Mouse (Mus musculus) heart, embryonic 16.5 days (tissue): ENCODE measurements around the gene Aim2. TPM values are rescaled to one million over a fixed set of nuclear protein-coding genes. Genes with fewer than 3 reads are reported as not detected.
"Not testable (repeated sequence)": the region's sequence is repeated elsewhere in the genome, so short reads cannot be mapped to it uniquely, and the experiment has no call there.

Experiments
- ATAC-seq: fragments of 200-750 bp; cut with Nextera tagmentation; replicated peaks from 2 replicates; pipeline ENCODE4 v1.8.0; 2017; ENCODE audit warnings: moderate number of reproducible peaks; ENCODE audit not compliant: insufficient read depth, low FRiP score; ENCODE audit errors: extremely low read depth
- H3K27ac ChIP-seq: fragments of 300-500 bp; sonication (generic); 2 replicates; pipeline ENCODE4 v1.5.1; 2014; ENCODE audit warnings: mild to moderate bottlenecking, low read length, control low read depth, moderate library complexity
- H3K27me3 ChIP-seq: fragments of 300-500 bp; sonication (generic); 2 replicates; pipeline ENCODE4 v1.6.1; 2014; ENCODE audit warnings: low read length, mixed read lengths; ENCODE audit not compliant: control insufficient read depth, insufficient read depth
- H3K36me3 ChIP-seq: fragments of 300-500 bp; sonication (generic); 2 replicates; pipeline ENCODE4 v1.6.1; 2014; ENCODE audit not compliant: control insufficient read depth, insufficient read depth
- H3K4me1 ChIP-seq: fragments of 300-500 bp; sonication (generic); 2 replicates; pipeline ENCODE4 v1.6.1; 2014; ENCODE audit warnings: low read length, mixed read lengths; ENCODE audit not compliant: control insufficient read depth, insufficient read depth
- H3K4me2 ChIP-seq: fragments of 300-500 bp; sonication (generic); 2 replicates; pipeline ENCODE4 v1.6.1; 2014; ENCODE audit warnings: low read depth, mild to moderate bottlenecking, control low read depth, low read length
- H3K4me3 ChIP-seq: fragments of 300-500 bp; sonication (generic); 2 replicates; pipeline ENCODE4 v1.5.1; 2014; ENCODE audit warnings: mild to moderate bottlenecking, control low read depth, low read length
- H3K9ac ChIP-seq: fragments of 300-500 bp; sonication (generic); 2 replicates; pipeline ENCODE4 v1.6.1; 2014; ENCODE audit warnings: low read length, control low read depth
- H3K9me3 ChIP-seq: fragments of 300-500 bp; sonication (generic); replicated peaks from 2 replicates; pipeline ENCODE4 v1.6.1; 2016; ENCODE audit warnings: low read length; ENCODE audit not compliant: control insufficient read depth
- WGBS: fragments of 180-500 bp; shearing (Covaris S2); extraction: QIAGEN DNeasy Blood & Tissue Kit; methylation state at CpG from one replicate; pipeline ENCODE4 v1.1.7; 2014; 5-methylcytosine and 5-hydroxymethylcytosine counted together
- polyA plus RNA-seq: library from polyadenylated mRNA; unstranded; fragments of >200 nt; fragmentation: Nextera tagmentation; extraction: Ambion mirVana; gene quantifications from 2 replicates; pipeline ENCODE4 v1.2.1, GENCODE M21; 2015

Gene Aim2
- polyA plus RNA-seq = 2.3 and 2.6 TPM in 2 replicates

DNA sequence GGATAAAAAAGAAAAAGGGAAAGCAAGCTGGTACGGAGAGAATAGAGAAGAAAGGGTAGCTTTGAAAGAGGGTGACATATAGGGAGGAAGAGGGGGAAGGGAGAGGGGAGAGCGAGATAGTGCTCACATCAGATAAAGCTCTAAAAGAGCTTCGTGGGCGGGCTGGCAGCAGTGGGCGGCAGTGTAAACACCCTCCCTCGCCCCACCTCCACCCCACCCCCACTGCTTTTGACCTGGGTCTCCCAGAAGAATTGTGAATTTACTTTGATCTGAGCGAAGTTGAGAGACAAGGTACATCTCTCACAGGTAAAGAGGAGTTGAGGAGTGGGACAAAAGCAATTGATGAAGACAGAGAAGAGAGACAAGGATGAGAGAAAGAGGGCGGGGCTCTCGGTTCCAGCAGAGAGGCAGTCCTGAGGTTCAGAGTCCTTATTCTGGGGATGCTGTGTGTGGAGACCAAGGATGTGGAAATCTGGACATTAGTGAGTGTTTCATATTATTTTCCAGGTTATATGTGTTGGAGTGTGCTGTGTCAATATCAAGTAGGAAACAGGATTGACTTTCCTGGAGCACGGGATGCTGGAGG, at the start of gene Aim2:
Gene Aim2, plus strand, starts transcription at position 508 of the 586 bp plus-strand sequence.
- Histone ChIP-seq H3K36me3 (no peaks in the 10 kb centered on the region), H3K4me3 (peak within 1 kb of the TSS; percentile 31), H3K4me2 (peak within 1 kb of the TSS; percentile 61), H3K9ac (no peak within 1 kb of the TSS), H3K9me3 (no peaks in the 10 kb centered on the region), H3K4me1 (peaks cover 6% of the 10 kb centered on the region), H3K27ac (no peak within 1 kb of the TSS), H3K27me3 (no peaks in the 10 kb centered on the region)
- 11% methylated on average over 10 of the region's 10 CpGs for WGBS
- no peak for ATAC-seq

DNA sequence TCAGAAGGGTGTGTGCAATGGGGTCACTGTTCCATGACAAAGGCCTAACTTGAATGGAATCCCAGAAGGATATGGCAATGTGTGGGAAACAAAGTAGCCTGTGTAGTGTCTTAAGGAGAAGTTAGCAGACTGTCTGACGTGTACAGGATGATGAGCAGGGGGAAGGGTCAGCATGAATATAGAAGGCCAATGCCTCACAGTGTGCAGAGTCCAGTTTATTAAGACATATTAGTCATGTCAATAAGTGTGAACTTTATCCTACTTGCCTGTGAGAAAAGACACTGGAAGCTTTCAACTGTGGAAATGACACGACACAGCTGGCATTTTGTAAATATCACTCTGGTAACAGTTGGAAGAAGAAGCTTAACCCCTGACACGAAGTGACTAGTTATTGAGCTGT, 47.9 kb upstream of the Aim2 start:
- H3K27ac ChIP-seq, H3K27me3 ChIP-seq, H3K4me2 ChIP-seq, ATAC-seq, H3K9me3 ChIP-seq, H3K4me1 ChIP-seq, H3K9ac ChIP-seq, H3K36me3 ChIP-seq, H3K4me3 ChIP-seq: not testable (repeated sequence)
- WGBS = 44% methylated on average over 3 of the region's 3 CpGs

DNA sequence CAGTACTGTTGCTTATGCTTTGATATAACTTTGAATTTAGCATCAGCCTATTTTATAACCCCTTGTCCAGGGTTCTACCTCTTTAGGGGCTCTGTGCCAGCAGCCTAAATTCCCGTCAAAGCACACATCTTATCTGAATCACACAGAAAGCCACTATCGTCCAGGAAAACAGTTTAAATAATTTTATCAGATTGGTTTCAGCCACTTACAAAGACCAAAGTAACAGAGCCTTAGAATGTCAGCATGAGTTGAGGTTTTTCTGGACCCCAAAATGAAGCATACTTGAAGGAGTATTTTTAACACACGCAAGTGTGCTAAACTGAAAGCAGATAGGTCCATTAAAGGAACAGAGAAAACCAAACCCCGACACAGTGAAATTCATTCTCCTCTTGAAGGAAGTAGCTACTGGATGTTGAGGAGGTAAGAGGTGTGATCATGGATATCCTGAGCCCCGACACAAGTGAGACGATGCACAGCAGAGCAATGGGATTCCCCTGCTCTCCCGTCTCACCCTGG, 37.1 kb upstream of the Aim2 start:
- not testable (repeated sequence) for H3K4me3 ChIP-seq, H3K4me2 ChIP-seq, H3K27ac ChIP-seq, H3K36me3 ChIP-seq, H3K9me3 ChIP-seq, H3K4me1 ChIP-seq, H3K9ac ChIP-seq, ATAC-seq, H3K27me3 ChIP-seq
- 59% methylated on average over 7 of the region's 7 CpGs for WGBS

DNA sequence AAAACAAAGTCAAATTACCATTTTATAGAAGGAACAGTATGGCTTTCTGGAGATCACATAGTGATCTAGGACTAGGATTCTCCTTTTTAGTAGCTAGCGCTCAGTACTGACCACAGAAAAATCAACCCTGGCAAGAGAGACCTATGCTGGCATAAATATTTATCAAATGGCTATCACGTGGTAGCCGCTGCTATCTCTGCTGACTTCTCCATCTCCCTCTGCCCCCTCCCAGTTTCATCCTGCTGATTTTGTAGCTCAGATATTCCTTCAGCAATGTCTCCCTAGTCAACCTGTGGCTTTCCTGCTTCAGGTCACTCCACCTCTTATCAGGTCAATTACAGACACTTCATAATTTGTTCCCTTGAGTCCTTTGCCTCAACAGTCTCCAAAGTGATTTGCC, 35.0 kb upstream of the Aim2 start:
- H3K4me3 ChIP-seq = no peak overlapping the region
- 68% methylated on average over 3 of the region's 3 CpGs for WGBS
- ATAC-seq = no peak

DNA sequence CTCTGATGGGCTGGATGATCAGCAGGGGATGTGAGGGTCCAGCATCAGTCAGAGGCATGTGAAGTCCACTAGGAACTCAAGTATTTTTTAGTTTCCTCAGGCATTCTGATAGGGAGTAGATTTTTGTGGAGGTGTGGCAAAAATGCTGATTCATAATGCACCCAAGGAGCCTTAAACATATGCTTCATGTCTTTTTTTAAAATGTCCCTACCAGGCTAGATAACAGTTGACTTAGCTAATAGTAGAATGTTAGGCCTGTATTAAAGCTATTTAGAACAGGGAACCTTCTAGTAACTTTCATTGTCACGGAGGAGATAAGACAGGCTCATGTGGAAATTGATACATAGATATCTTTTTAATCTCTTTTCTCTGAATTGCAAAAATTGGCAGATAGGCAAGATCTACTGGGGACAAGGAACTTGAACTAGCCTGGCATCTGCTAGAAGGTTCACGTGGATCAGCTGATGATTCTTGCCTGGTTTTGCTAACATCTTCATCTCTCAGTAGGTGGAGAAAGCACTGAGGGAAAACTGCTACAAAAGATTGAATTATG, 32.7 kb upstream of the Aim2 start:
- 82% methylated on average over 2 of the region's 2 CpGs for WGBS
- Histone ChIP-seq H3K27me3 (no peaks in the 10 kb centered on the region), H3K9ac (no peak overlapping the region), H3K27ac (no peak overlapping the region), H3K36me3 (no peaks in the 10 kb centered on the region), H3K9me3 (no peaks in the 10 kb centered on the region), H3K4me2 (no peak overlapping the region), H3K4me3 (no peak overlapping the region), H3K4me1 (no peaks in the 10 kb centered on the region)
- no peak for ATAC-seq

More for the DNA sequence above, 35.0 kb upstream of the Aim2 start:
- Histone ChIP-seq H3K27ac (no peak overlapping the region), H3K9me3 (no peaks in the 10 kb centered on the region), H3K4me1 (no peaks in the 10 kb centered on the region), H3K9ac (no peak overlapping the region), H3K27me3 (no peaks in the 10 kb centered on the region), H3K4me2 (no peak overlapping the region), H3K36me3 (no peaks in the 10 kb centered on the region)

DNA sequence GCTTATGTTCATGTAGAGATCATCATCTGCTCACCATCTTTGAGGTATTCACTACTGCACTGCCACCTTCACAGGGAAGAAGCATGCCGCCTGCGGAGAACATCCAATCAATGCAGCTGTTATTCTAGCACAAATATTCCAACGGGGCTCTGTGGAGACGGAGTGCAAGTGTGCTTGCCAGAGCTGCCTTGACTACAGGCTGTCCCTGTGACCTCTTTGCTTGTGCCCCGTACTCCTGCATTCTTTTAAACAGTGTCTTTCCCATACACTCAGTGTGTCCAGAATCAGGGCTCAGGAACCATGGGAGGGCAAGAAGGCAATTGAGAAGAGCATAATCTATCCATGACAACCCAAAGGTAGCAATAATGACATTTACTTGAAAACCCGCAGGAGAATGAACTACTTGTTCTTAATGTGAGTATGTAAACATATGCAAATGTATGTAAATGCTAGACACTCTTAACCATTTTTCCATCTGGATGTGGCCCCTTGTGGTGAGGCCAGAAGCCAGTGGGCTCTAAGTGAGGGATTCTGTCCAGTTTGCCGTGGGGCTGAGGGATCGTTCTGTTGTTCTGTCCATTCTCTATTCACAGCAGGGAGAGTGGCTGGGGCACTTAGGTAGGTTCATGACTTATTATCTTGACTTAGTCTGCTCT, 29.0 kb upstream of the Aim2 start:
- WGBS = 69% methylated on average over 8 of the region's 8 CpGs
- H3K36me3 ChIP-seq = no peaks in the 10 kb centered on the region
- H3K9ac ChIP-seq = no peak overlapping the region
- H3K9me3 ChIP-seq = no peaks in the 10 kb centered on the region
- H3K27me3 ChIP-seq = no peaks in the 10 kb centered on the region
- no peak overlapping the region for H3K27ac ChIP-seq
- no peaks in the 10 kb centered on the region for H3K4me1 ChIP-seq
- no peak overlapping the region for H3K4me3 ChIP-seq
- no peak overlapping the region for H3K4me2 ChIP-seq
- no peak for ATAC-seq

DNA sequence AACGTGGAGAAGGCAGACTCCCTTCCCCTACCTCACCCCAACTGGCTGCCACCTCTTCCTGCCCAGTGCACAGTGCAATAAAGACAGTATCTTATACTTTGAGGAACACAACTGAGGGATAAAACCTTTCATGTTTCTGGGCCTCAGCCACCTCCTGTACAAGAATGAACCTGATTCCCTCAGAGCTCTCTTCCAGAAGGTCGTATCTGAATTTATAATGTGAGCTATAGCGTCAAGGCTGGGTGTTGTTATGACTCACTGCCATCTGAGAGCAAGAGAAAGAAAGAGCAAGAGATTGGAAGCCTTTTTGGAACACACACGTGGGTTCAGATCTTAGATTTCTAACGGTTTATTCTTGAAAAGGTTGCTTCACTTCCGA, 28.4 kb upstream of the Aim2 start:
- Histone ChIP-seq H3K4me2 (no peak overlapping the region), H3K9me3 (no peaks in the 10 kb centered on the region), H3K36me3 (no peaks in the 10 kb centered on the region), H3K4me1 (no peaks in the 10 kb centered on the region), H3K4me3 (no peak overlapping the region), H3K9ac (no peak overlapping the region), H3K27me3 (no peaks in the 10 kb centered on the region), H3K27ac (no peak overlapping the region)
- 60% methylated on average over 6 of the region's 6 CpGs for WGBS
- ATAC-seq = no peak

DNA sequence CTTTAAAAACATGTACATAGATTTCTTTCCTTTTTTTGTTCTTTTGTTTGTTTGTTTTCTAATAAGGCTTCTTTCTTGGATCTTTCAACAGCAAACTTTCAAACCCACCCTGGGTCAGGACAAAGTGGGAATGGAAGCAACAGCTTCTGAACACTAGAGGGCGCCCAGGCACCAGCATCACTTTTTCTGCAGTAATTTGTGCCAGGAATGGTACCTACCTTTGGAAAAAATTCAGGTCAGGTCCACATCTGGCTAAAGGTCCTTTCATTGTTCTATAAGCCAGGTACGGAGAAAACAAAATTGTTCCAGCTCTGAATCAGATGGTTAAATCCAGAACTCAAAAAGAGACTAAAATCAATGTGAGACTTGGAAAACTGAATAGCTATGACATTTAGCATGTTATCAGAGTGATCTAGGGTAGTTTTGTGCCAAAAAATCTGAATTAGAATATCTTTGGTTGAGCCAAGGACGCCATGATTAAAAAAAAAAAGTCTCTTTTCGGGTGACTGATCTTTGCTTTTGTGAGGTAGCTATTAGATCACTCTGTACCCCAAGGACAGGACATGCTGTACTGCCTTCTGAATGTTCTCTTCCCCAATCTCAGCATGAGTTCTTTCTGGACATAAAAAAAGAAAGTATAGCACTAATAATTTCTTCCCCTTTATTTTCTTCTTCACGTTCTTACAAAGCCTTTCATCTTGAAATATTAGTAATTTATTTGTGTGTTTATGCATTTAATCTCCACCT, 26.7 kb upstream of the Aim2 start:
- H3K36me3 ChIP-seq = no peaks in the 10 kb centered on the region
- no peak for ATAC-seq
- no peak overlapping the region for H3K27ac ChIP-seq
- no peak overlapping the region for H3K9ac ChIP-seq
- WGBS = 22% methylated on average over 5 of the region's 5 CpGs
- peaks cover 2% of the 10 kb centered on the region; the same call in 1 of the 2 replicates for H3K4me1 ChIP-seq
- no peak overlapping the region for H3K4me3 ChIP-seq
- no peaks in the 10 kb centered on the region for H3K9me3 ChIP-seq
- no peak overlapping the region for H3K4me2 ChIP-seq
- H3K27me3 ChIP-seq = no peaks in the 10 kb centered on the region

DNA sequence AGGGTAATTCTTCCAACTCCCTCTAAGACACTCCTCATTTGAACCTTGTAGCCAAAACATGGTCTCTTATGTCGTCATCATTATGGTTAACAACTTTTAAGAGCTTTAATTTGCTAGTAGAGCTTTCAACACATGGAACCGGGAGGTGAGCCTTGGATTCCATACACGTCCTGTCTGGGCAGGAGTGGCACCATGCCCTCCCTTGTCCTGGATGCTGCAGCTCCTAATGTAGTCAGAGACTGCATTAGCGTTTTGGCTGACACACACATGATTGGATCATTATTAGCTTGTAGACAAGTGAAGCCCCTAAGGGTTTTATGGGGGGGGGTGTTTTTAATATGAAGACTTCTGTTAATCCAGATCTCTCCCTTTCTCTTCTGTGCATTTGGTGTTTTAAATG, 25.7 kb upstream of the Aim2 start:
- no peak overlapping the region for H3K4me2 ChIP-seq
- no peak overlapping the region for H3K27ac ChIP-seq
- H3K27me3 ChIP-seq = no peaks in the 10 kb centered on the region
- H3K4me1 ChIP-seq = peaks cover 4% of the 10 kb centered on the region; the same call in 1 of the 2 replicates
- H3K4me3 ChIP-seq = no peak overlapping the region
- H3K9ac ChIP-seq = no peak overlapping the region
- no peaks in the 10 kb centered on the region for H3K36me3 ChIP-seq
- H3K9me3 ChIP-seq = no peaks in the 10 kb centered on the region
- WGBS = 50% methylated on average over 4 of the region's 4 CpGs
- ATAC-seq = no peak
